Mouse (Mus musculus): ENCODE measurements around the gene Klf12. TPM values are rescaled to one million over a fixed set of nuclear protein-coding genes. Genes with fewer than 3 reads are reported as not detected.

The Klf12 gene
- total and polyA plus RNA-seq, 3 experiments = 3.3 to 9.7 (median 8.6) TPM

GRCm38 (mm10) chr14:100197199-100197598, 87.3 kb downstream of the Klf12 start:
- no peak overlapping the region for H3K4me2 ChIP-seq (ENCODE audit: insufficient read depth, low read depth, poor library complexity, severe bottlenecking)
- DNase-seq (ENCODE audit: extremely low read depth) = no peak
- dilution Hi-C loops (cut with MboI; ENCODE audit: extremely low pct_ligation_motif_present, extremely low pct_unique_long_range_greater_than_20kb, low sequenced_read_pairs) = no loop called here
- H3K4me3 ChIP-seq (replicated peaks in 1 of 3; ENCODE audit: low read depth in 2 of 3, low read length in 2 of 3, poor library complexity in 1 of 3) = no peak overlapping the region
- H3K9ac ChIP-seq (ENCODE audit: insufficient read depth, low read depth) = no peak overlapping the region
- peaks cover 0 to 3% of the 10 kb centered on the region in 2 experiments for H3K36me3 ChIP-seq (replicated peaks in 1 of 2; ENCODE audit: control insufficient read depth in 1 of 2, insufficient read depth in 1 of 2, low read length in 1 of 2)
- TF ChIP-seq IRF4 (IDR thresholded peaks at IDR 0.05; ENCODE audit: low read depth, low read length) (peak; percentile 27; the same call in 1 of the 2 replicates), BHLHE40 (IDR thresholded peaks at IDR 0.05; ENCODE audit: low read depth, low read length) (peak; percentile 62), RAD21 (IDR thresholded peaks at IDR 0.05; ENCODE audit: low read depth, low read length) (no peak), GABPA (IDR thresholded peaks at IDR 0.05; ENCODE audit: insufficient replicate concordance, low read depth, low read length) (no peak), MEF2A (IDR thresholded peaks at IDR 0.05; ENCODE audit: borderline replicate concordance, low read depth, low read length) (no peak), ZMIZ1 (IDR thresholded peaks at IDR 0.05; ENCODE audit: low read depth, low read length) (no peak), TCF12 (IDR thresholded peaks at IDR 0.05; ENCODE audit: low read depth, low read length) (no peak), RCOR1 (conservative IDR thresholded peaks at IDR 0.05; ENCODE audit: low read depth, low read length) (no peak), CHD1 (IDR thresholded peaks at IDR 0.05; ENCODE audit: low read depth, low read length) (no peak), KAT2A (IDR thresholded peaks at IDR 0.05; ENCODE audit: insufficient replicate concordance, low read length) (no peak), SMC3 (IDR thresholded peaks at IDR 0.05; ENCODE audit: low read depth, low read length) (no peak), MAX (IDR thresholded peaks at IDR 0.05; ENCODE audit: low read length) (peak; percentile 89), EP300 (IDR thresholded peaks at IDR 0.05; ENCODE audit: low read length) (0 out of 2 replicates have a peak, but pooled peaks have one; percentile 27), ZNF384 (IDR thresholded peaks at IDR 0.05; ENCODE audit: low read depth, low read length) (no peak), CHD2 (IDR thresholded peaks at IDR 0.05; ENCODE audit: low read length) (no peak), MAZ (IDR thresholded peaks at IDR 0.05; ENCODE audit: low read depth, low read length) (no peak), MXI1 (IDR thresholded peaks at IDR 0.05; ENCODE audit: low read depth, low read length) (no peak), ETS1 (conservative IDR thresholded peaks at IDR 0.05; ENCODE audit: low read depth, low read length) (0 out of 2 replicates have a peak, but pooled peaks have one; percentile 11), HCFC1 (IDR thresholded peaks at IDR 0.05; ENCODE audit: low read depth, low read length) (no peak), JUN (IDR thresholded peaks at IDR 0.05; ENCODE audit: insufficient read depth, low read depth, low read length) (no peak), ZC3H11A (IDR thresholded peaks at IDR 0.05; ENCODE audit: low read depth, low read length) (no peak), NELFE (IDR thresholded peaks at IDR 0.05; ENCODE audit: low read depth, low read length) (no peak), ZKSCAN1 (IDR thresholded peaks at IDR 0.05; ENCODE audit: borderline replicate concordance, low read depth, low read length) (no peak), PAX5 (IDR thresholded peaks at IDR 0.05; ENCODE audit: low read length) (no peak), POLR2A (IDR thresholded peaks at IDR 0.05; ENCODE audit: low read depth, low read length) (no peak), TBP (conservative IDR thresholded peaks at IDR 0.05; ENCODE audit: low read depth, low read length) (no peak), ELF1 (IDR thresholded peaks at IDR 0.05; ENCODE audit: low read depth, low read length) (no peak), USF1 (IDR thresholded peaks at IDR 0.05; ENCODE audit: low read depth, low read length) (0 out of 2 replicates have a peak, but pooled peaks have one; percentile 20), CTCF (conservative IDR thresholded peaks at IDR 0.05 in 1 of 2, IDR thresholded peaks at IDR 0.05 in 1 of 2; ENCODE audit: low read depth in 2 of 2, low read length in 2 of 2) (no peak), USF2 (conservative IDR thresholded peaks at IDR 0.05; ENCODE audit: low read depth, low read length) (peak; percentile 32; the same call in 1 of the 2 replicates), NRF1 (IDR thresholded peaks at IDR 0.05; ENCODE audit: low read depth, low read length) (no peak), MAFK (IDR thresholded peaks at IDR 0.05; ENCODE audit: insufficient replicate concordance, low read length) (no peak), MYC (IDR thresholded peaks at IDR 0.05; ENCODE audit: low read depth, low read length) (peak; percentile 76; the same call in 1 of the 2 replicates), POLR2AphosphoS2 (IDR thresholded peaks at IDR 0.05; ENCODE audit: low read depth, low read length) (no peak), UBTF (IDR thresholded peaks at IDR 0.05; ENCODE audit: low read depth, low read length) (no peak), E2F4 (IDR thresholded peaks at IDR 0.05; ENCODE audit: insufficient replicate concordance, low read depth, low read length) (no peak), JUND (conservative IDR thresholded peaks at IDR 0.05; ENCODE audit: low read depth, low read length) (no peak), SIN3A (IDR thresholded peaks at IDR 0.05; ENCODE audit: low read length) (no peak)
- in situ Hi-C loops (cut with MboI; ENCODE audit: low pct_ligation_motif_present, low pct_unique_long_range_greater_than_20kb, low sequenced_read_pairs) = no loop called here
- H3K9me3 ChIP-seq (replicated peaks; ENCODE audit: low read length) = no peaks in the 10 kb centered on the region
- no peaks in the 10 kb centered on the region for H3K27me3 ChIP-seq (replicated peaks)
- no peak overlapping the region for H3K27ac ChIP-seq (ENCODE audit: insufficient read depth, low read depth)
- peaks cover 15 to 16% of the 10 kb centered on the region in 2 experiments; a peak in 3 of 4 replicates for H3K4me1 ChIP-seq (ENCODE audit: control insufficient read depth in 1 of 2, insufficient read depth in 2 of 2)
- no peaks in the 10 kb centered on the region for H3K79me2 ChIP-seq (replicated peaks; ENCODE audit: control insufficient read depth, extremely low read depth, insufficient read depth, poor library complexity, severe bottlenecking)

Data from CH12.LX (cell line).